Mouse (Mus musculus) fat pad, adult 2 months (tissue): Measurements from ENCODE around the gene Rab3a.

Experiments
- DNase-seq: peaks from one replicate; pipeline ENCODE4 v3.0.0-alpha.2; 2011; ENCODE audit warnings: low read depth, low spot score; ENCODE audit errors: extremely low read depth

The Rab3a gene

DNA sequence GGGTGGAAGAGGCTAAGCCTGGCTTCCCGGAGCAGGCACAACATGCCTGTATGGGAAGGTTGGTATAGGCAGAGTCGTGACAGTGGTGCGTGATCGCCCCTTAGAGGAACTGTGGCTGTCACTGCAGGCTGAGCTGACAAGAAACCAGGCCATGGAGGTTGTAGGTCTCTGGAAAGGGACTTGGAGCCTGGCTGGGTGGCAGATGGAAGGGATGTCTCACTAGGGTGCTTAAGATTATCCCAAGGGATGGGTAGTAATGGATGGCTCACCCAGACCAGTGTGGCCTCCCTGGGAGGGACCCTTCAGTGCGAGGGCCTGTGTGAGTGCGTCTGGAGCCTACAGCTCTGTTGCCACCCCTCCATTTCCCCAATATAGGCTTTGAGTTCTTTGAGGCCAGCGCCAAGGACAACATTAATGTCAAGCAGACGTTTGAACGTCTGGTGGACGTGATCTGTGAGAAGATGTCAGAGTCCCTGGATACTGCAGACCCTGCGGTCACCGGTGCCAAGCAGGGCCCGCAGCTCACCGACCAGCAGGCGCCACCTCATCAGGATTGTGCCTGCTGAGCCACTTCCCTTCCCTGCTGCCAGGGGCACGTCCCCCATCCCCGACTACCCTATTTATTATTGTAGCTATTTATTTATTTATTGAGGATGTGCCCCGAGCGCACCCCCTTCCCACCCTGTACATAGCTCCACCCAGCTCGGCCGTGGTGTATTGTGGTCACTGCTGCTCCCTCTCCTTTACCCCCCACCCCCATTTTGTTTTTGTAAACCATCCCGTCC lies 3.2 kb downstream of the Rab3a start:
- no peak for DNase-seq

- no peak for DNase-seq
Observed at GRCm38 (mm10) chr8:70758308-70758615, 3.8 kb downstream of the Rab3a start.

DNA sequence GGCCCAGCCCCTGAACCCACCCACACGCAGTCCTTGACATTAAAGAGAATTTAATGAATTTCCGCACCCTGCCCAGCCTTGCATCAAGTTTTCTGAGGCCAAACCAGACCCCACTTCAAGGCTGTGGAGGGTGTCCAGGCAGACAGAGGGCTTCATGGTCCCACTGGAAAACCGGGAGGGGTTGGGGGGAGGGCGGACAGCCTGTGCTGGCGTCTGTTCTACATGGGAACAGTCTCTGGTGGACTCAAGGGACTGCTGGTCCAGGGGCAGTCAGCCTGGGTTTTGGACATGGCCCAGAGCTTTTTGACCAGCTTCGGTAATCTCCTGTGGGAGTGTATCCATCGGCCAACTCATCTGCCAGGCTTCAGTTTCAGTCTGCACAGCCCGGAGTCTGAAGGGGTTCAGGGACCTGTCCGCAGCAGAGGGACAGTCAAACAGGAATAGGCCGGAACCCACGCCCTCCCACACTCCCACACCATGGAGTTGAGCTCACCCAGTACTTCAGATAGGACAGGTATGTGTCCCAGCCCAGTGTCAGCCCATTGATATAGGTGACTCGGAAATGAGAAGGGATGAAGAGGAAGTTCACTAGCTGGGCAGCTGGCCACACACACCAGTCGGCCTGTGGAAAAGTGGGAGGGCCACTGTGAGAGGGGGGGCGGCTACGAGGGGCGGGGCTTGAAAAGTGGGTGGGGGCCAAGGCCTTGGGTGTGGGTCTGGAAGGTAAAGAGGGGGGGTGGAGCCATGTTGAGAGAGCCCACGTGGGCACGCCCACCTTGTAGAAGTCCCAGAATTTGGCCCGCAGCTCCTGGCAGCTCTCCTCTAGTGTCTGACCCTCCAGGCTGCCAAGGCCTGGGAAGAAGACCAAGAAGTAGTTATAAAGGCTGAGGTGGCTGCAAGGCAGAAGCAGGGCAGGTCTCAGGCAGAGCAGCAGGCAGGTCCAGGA lies 4.4 kb downstream of the Rab3a start:
- no peak for DNase-seq

GRCm38 (mm10) chr8:70760350-70760749 lies 5.9 kb downstream of the Rab3a start:
- no peak for DNase-seq

DNA sequence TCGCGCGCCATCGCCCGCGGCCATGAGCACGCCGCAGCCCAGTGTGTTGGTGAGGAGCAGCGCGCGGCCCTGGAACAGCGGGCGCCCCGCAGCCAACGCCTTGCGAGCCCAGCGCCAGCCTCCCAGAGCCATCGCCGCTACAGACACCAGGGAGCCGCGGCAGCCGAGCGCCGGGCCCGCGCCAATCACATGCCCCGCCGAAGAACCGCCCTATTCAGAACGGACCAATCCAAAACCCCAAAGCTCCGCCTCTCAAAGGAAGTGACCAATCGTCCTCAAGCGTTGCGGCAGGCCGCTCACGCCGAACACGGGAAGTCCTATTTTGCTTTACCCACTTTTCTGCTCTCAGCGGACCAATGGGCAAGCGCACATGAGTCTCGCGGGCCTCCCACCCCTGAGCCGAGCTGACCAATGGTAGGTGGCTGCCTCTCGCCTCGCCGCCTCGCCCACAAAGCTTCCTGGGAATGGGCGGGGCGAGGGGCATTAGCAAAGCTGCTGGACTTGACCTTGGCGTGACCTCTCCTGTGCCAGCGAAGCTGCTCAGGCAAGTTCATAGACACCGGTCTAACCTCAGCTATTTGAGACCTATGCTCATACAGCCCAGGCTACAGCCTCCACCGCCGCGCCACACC lies 6.4 kb downstream of the Rab3a start, which contains the start of gene Mpv17l2:
Mpv17l2 (minus strand) TSS at position 172 of the 632 bp plus-strand sequence.
- peak; percentile 86 for DNase-seq

- no peak for DNase-seq
Observed at GRCm38 (mm10) chr8:70762118-70762517, 7.6 kb downstream of the Rab3a start.

DNA sequence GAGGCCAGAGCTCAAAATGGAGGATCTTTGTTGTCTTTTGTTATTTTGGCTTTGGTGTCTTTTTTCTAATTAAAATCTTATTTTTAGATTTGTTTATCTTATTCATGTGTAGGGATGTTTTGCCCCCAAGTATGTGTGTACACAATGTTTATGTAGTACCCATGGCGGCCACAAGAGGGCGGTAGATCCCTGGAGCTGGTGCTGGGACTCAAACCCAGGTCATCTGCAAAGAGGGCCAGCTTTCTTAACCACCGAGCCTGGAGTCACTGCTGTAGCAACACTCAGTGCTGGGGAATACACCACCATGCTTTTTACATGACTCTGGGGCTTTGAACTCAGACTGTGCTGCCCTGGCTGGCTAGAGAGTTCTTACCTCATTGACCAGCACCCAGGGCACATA lies 8.9 kb downstream of the Rab3a start:
- DNase-seq: no peak

- DNase-seq: no peak
Observed at GRCm38 (mm10) chr8:70764026-70764425, 9.5 kb downstream of the Rab3a start.

GRCm38 (mm10) chr8:70764676-70765075 lies 10.2 kb downstream of the Rab3a start:
- DNase-seq: no peak

- no peak for DNase-seq
Observed at GRCm38 (mm10) chr8:70765329-70765728, 10.8 kb downstream of the Rab3a start.

GRCm38 (mm10) chr8:70765838-70766570 lies 11.5 kb downstream of the Rab3a start:
- no peak for DNase-seq

DNA sequence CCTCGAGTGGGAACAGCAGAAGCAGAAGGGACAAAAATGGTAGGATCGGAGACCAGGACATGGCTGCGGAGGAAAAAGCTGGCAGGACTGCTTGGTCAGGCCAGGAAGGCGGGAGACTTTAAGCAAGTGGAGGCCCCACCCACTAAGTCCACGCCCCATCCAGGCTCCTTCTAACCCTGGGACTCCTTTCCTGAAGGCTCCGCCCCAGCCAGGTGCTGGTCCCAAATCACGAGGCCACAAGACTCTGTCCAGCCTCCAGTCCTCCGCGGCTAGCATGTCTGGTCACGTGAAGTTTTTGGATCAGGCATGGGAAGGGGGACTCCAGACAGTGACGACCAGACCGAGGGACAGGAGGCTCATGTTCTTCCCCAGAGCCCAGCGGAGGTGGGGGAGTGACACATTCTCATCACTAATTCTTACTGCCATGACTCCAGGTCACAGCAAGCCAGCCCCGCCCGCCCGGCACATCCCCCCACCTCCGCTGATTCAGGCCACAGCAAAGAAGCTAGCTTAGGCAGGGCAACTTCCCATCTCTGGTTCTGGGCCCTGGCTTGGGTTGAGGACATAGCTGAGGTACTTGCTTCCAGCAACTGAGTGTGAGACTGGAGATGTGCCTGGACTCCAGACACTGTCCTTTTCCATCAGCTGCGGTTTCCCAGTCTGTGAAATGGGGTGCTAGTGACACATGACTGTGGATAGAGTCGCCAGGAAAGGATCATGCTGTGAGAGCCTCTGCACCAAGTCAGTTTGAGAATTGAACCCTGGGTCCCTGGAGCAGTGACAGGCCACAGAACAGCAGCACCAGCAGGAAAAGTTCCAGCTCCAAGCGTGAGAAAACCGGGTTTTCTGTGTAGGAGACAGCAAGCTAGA lies 12.3 kb downstream of the Rab3a start:
- DNase-seq: no peak

- no peak for DNase-seq
Observed at GRCm38 (mm10) chr8:70767503-70767902, 13.0 kb downstream of the Rab3a start.

GRCm38 (mm10) chr8:70768231-70768776 lies 13.8 kb downstream of the Rab3a start:
- no peak for DNase-seq

GRCm38 (mm10) chr8:70768956-70769355 lies 14.5 kb downstream of the Rab3a start:
- no peak for DNase-seq

- DNase-seq: no peak
Observed at GRCm38 (mm10) chr8:70769359-70769758, 14.9 kb downstream of the Rab3a start.

GRCm38 (mm10) chr8:70769858-70770257 lies 15.4 kb downstream of the Rab3a start:
- DNase-seq: no peak

- DNase-seq: no peak
Observed at GRCm38 (mm10) chr8:70770748-70771147, 16.3 kb downstream of the Rab3a start.

GRCm38 (mm10) chr8:70771217-70771616 lies 16.7 kb downstream of the Rab3a start:
- DNase-seq: no peak

GRCm38 (mm10) chr8:70772075-70772474 lies 17.6 kb downstream of the Rab3a start:
- DNase-seq: no peak
